Mouse (Mus musculus): ENCODE measurements at regions not wholly inside any gene's neighbourhood (a gene's known extent, or its start where the extent isn't known, plus 50 kb on each side); places are given as distances from the start of the nearest gene placed in this dataset.

DNA sequence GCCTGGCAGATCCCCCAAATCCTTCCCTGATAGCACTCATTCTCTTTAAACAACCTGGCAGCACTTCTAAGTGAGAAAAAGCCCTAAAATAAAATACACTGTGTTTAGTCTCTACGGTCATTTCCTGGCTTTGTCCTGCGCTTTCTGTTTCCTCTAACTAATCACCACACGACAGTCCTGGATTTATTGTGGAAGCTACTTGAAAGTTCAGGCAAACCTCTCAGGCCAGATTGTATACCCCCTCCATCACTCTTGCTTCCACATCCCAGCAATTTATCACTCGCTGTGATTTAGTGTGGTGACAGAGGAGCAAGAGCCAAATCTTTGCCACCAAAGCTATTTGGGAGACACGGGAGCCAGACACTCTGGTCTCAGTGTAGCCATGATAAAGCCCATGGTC lies 221.0 kb upstream of the Slc24a2 start:
- no peaks in the 10 kb centered on the region for H3K27me3 ChIP-seq (ENCODE audit: insufficient read depth, low read length)
- TF ChIP-seq TAL1 (conservative IDR thresholded peaks at IDR 0.05; ENCODE audit: low read depth, low read length) (no peak), POLR2AphosphoS5 (IDR thresholded peaks at IDR 0.05; ENCODE audit: insufficient replicate concordance, low read depth, low read length) (no peak), GATA2 (IDR thresholded peaks at IDR 0.05; ENCODE audit: borderline replicate concordance, low read depth, low read length) (no peak), GATA1 (IDR thresholded peaks at IDR 0.05; ENCODE audit: borderline replicate concordance, low read length) (no peak), CTCF (IDR thresholded peaks at IDR 0.05; ENCODE audit: low read depth, low read length) (no peak)
- no peak overlapping the region for H3K4me3 ChIP-seq (ENCODE audit: low read depth, low read length)
- ATAC-seq (ENCODE audit: extremely low read depth, insufficient number of reproducible peaks, low FRiP score, poor library complexity, severe bottlenecking) (no peak), DNase-seq (ENCODE audit: low spot score) (no peak)
- no peaks in the 10 kb centered on the region for H3K9me3 ChIP-seq (replicated peaks)
- H3K4me1 ChIP-seq (ENCODE audit: insufficient read depth, low read depth, low read length), result no peaks in the 10 kb centered on the region
- no peaks in the 10 kb centered on the region for H3K36me3 ChIP-seq (replicated peaks)

- Histone ChIP-seq H3K36me3 (replicated peaks) (no peaks in the 10 kb centered on the region), H3K4me3 (ENCODE audit: low read depth, low read length) (no peak overlapping the region), H3K9me3 (replicated peaks) (no peaks in the 10 kb centered on the region), H3K4me1 (ENCODE audit: insufficient read depth, low read depth, low read length) (no peaks in the 10 kb centered on the region), H3K27me3 (ENCODE audit: insufficient read depth, low read length) (no peaks in the 10 kb centered on the region)
- TF ChIP-seq TAL1 (conservative IDR thresholded peaks at IDR 0.05; ENCODE audit: low read depth, low read length) (no peak), CTCF (IDR thresholded peaks at IDR 0.05; ENCODE audit: low read depth, low read length) (no peak), GATA2 (IDR thresholded peaks at IDR 0.05; ENCODE audit: borderline replicate concordance, low read depth, low read length) (no peak), POLR2AphosphoS5 (IDR thresholded peaks at IDR 0.05; ENCODE audit: insufficient replicate concordance, low read depth, low read length) (no peak), GATA1 (IDR thresholded peaks at IDR 0.05; ENCODE audit: borderline replicate concordance, low read length) (no peak)
- ATAC-seq (ENCODE audit: extremely low read depth, insufficient number of reproducible peaks, low FRiP score, poor library complexity, severe bottlenecking) (no peak), DNase-seq (ENCODE audit: low spot score) (no peak)
Observed at GRCm38 (mm10) chr4:87448338-87448737, 218.1 kb upstream of the Slc24a2 start.

- H3K9me3 ChIP-seq (replicated peaks), result no peaks in the 10 kb centered on the region
- H3K4me1 ChIP-seq (ENCODE audit: insufficient read depth, low read depth, low read length), result no peaks in the 10 kb centered on the region
- ATAC-seq (ENCODE audit: extremely low read depth, insufficient number of reproducible peaks, low FRiP score, poor library complexity, severe bottlenecking) (no peak), DNase-seq (ENCODE audit: low spot score) (no peak)
- H3K4me3 ChIP-seq (ENCODE audit: low read depth, low read length), result no peak overlapping the region
- H3K27me3 ChIP-seq (ENCODE audit: insufficient read depth, low read length), result no peaks in the 10 kb centered on the region
- TF ChIP-seq TAL1 (conservative IDR thresholded peaks at IDR 0.05; ENCODE audit: low read depth, low read length) (no peak), GATA1 (IDR thresholded peaks at IDR 0.05; ENCODE audit: borderline replicate concordance, low read length) (no peak), GATA2 (IDR thresholded peaks at IDR 0.05; ENCODE audit: borderline replicate concordance, low read depth, low read length) (no peak), CTCF (IDR thresholded peaks at IDR 0.05; ENCODE audit: low read depth, low read length) (no peak), POLR2AphosphoS5 (IDR thresholded peaks at IDR 0.05; ENCODE audit: insufficient replicate concordance, low read depth, low read length) (no peak)
- no peaks in the 10 kb centered on the region for H3K36me3 ChIP-seq (replicated peaks)
Observed at GRCm38 (mm10) chr4:87446856-87447255, 216.6 kb upstream of the Slc24a2 start.

- TF ChIP-seq POLR2AphosphoS5 (IDR thresholded peaks at IDR 0.05; ENCODE audit: insufficient replicate concordance, low read depth, low read length), result no peak
- no peak for TF ChIP-seq GATA1 (IDR thresholded peaks at IDR 0.05; ENCODE audit: borderline replicate concordance, low read length)
- TF ChIP-seq CTCF (IDR thresholded peaks at IDR 0.05; ENCODE audit: low read depth, low read length), result no peak
- no peak for TF ChIP-seq TAL1 (conservative IDR thresholded peaks at IDR 0.05; ENCODE audit: low read depth, low read length)
- no peak for TF ChIP-seq GATA2 (IDR thresholded peaks at IDR 0.05; ENCODE audit: borderline replicate concordance, low read depth, low read length)
- ATAC-seq (ENCODE audit: extremely low read depth, insufficient number of reproducible peaks, low FRiP score, poor library complexity, severe bottlenecking), result no peak
Observed at GRCm38 (mm10) chr4:87434136-87434535, 203.9 kb upstream of the Slc24a2 start.

DNA sequence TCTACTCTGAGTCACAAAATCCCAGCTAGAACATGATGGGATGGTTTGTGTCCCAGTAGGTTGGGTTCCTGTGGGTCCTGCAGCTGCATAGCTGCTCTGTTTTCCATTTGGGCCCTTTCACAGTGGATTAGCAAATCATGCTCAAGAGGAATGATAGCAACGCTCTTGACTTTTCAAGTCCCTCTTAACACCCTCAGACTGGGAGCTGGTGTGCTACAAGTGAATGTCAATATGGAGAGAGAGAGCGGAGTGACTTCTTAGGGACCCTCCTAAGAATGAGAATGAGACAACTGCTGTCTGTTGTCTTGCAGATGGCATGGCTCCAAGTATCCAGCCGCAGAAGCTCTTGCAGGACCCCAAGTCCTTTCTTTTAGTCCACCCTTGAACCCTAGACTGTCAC lies 198.1 kb upstream of the Slc24a2 start:
- no peaks in the 10 kb centered on the region for H3K36me3 ChIP-seq (replicated peaks)
- DNase-seq (ENCODE audit: low spot score) (no peak), ATAC-seq (ENCODE audit: extremely low read depth, insufficient number of reproducible peaks, low FRiP score, poor library complexity, severe bottlenecking) (no peak)
- no peaks in the 10 kb centered on the region for H3K27me3 ChIP-seq (ENCODE audit: insufficient read depth, low read length)
- H3K9me3 ChIP-seq (replicated peaks), result no peaks in the 10 kb centered on the region
- H3K4me3 ChIP-seq (ENCODE audit: low read depth, low read length), result no peak overlapping the region
- no peaks in the 10 kb centered on the region for H3K4me1 ChIP-seq (ENCODE audit: insufficient read depth, low read depth, low read length)
- TF ChIP-seq GATA1 (IDR thresholded peaks at IDR 0.05; ENCODE audit: borderline replicate concordance, low read length) (no peak), CTCF (IDR thresholded peaks at IDR 0.05; ENCODE audit: low read depth, low read length) (no peak), TAL1 (conservative IDR thresholded peaks at IDR 0.05; ENCODE audit: low read depth, low read length) (no peak), GATA2 (IDR thresholded peaks at IDR 0.05; ENCODE audit: borderline replicate concordance, low read depth, low read length) (no peak), POLR2AphosphoS5 (IDR thresholded peaks at IDR 0.05; ENCODE audit: insufficient replicate concordance, low read depth, low read length) (no peak)

More at GRCm38 (mm10) chr4:87434136-87434535, 203.9 kb upstream of the Slc24a2 start:
- Histone ChIP-seq H3K4me1 (ENCODE audit: insufficient read depth, low read depth, low read length) (no peaks in the 10 kb centered on the region), H3K4me3 (ENCODE audit: low read depth, low read length) (no peak overlapping the region), H3K9me3 (replicated peaks) (no peaks in the 10 kb centered on the region), H3K36me3 (replicated peaks) (no peaks in the 10 kb centered on the region), H3K27me3 (ENCODE audit: insufficient read depth, low read length) (no peaks in the 10 kb centered on the region)
- DNase-seq (ENCODE audit: low spot score), result no peak

DNA sequence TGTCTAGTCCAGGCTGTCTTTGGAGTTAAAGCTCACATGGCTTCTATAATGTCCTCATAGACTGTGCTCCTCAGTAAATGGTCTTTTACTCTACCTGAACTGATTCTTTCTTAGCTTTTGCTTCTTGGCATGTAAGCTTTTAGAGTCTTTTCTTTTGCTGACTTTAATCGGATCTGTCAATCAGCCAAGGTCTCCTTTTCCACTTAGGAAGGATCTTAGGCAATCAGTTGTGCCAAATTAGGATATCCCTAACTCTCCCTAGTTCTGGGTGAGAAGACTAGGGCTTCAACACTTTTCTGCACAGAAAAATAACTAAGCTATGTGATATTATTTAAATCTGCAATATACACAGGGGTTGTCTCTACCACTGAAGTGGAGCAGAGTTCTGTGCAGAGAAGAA lies 193.8 kb upstream of the Slc24a2 start:
- Histone ChIP-seq H3K4me3 (ENCODE audit: low read depth, low read length) (no peak overlapping the region), H3K36me3 (replicated peaks) (no peaks in the 10 kb centered on the region), H3K27me3 (ENCODE audit: insufficient read depth, low read length) (no peaks in the 10 kb centered on the region), H3K9me3 (replicated peaks) (no peaks in the 10 kb centered on the region), H3K4me1 (ENCODE audit: insufficient read depth, low read depth, low read length) (no peaks in the 10 kb centered on the region)
- TF ChIP-seq TAL1 (conservative IDR thresholded peaks at IDR 0.05; ENCODE audit: low read depth, low read length), result no peak
- TF ChIP-seq CTCF (IDR thresholded peaks at IDR 0.05; ENCODE audit: low read depth, low read length), result no peak
- TF ChIP-seq GATA1 (IDR thresholded peaks at IDR 0.05; ENCODE audit: borderline replicate concordance, low read length), result no peak
- no peak for TF ChIP-seq POLR2AphosphoS5 (IDR thresholded peaks at IDR 0.05; ENCODE audit: insufficient replicate concordance, low read depth, low read length)
- TF ChIP-seq GATA2 (IDR thresholded peaks at IDR 0.05; ENCODE audit: borderline replicate concordance, low read depth, low read length), result no peak
- ATAC-seq (ENCODE audit: extremely low read depth, insufficient number of reproducible peaks, low FRiP score, poor library complexity, severe bottlenecking) (no peak), DNase-seq (ENCODE audit: low spot score) (no peak)

Measured in G1E (cell line).